In genomic region chr7:80864151-80864550, GRCm38 (mm10) we compare ENCODE assay signal across 12 mouse cellular contexts. TPM values are rescaled to one million over a fixed set of nuclear protein-coding genes. Genes with fewer than 3 reads are reported as not detected.
A peak's percentile ranks its signal among the peaks of the same experiment; 100 is the strongest.
DNase-seq lines count a peak whose midpoint lies in the region; ATAC-seq and TF ChIP-seq lines count a peak whose summit lies in the region.
"Had no signal": no experiment of that assay in that cellular context is flagged by ENCODE, and none has a peak within 500 bp of the region (broad histone marks: within the 10 kb centered on the region; RNA-seq: fewer than 3 reads in every experiment).

No protein-coding gene starts in this region.

- DNase-seq in heart, postnatal 25 days (ENCODE audit: low spot score) = no peak
- no peak for DNase-seq in kidney, postnatal 0 days (ENCODE audit: low spot score)
- DNase-seq in kidney, postnatal 14 days = no peak
- DNase-seq: adrenal gland, postnatal 25 days; embryo, embryonic 11 days; gastrocnemius, postnatal 25 days; retina, postnatal 1 day had no signal

- no peak overlapping the region for H3K4me2 ChIP-seq in heart, embryonic 12.5 days
- H3K4me2 ChIP-seq in kidney, postnatal 0 days (ENCODE audit: low read length) = no peak overlapping the region
- H3K4me2 ChIP-seq in neural tube, embryonic 13.5 days = peak overlapping the region; percentile 78
- H3K4me2 ChIP-seq in neural tube, embryonic 15.5 days = no peak overlapping the region

- H3K9ac ChIP-seq in heart, embryonic 12.5 days = no peak overlapping the region
- no peak overlapping the region for H3K9ac ChIP-seq in kidney, postnatal 0 days (ENCODE audit: low read depth, low read length)
- H3K9ac ChIP-seq in neural tube, embryonic 13.5 days = no peak overlapping the region
- no peak overlapping the region for H3K9ac ChIP-seq in neural tube, embryonic 15.5 days (replicated peaks)

- WGBS in heart, embryonic 12.5 days = 73% methylated on average over 1 of the region's 1 CpGs
- 56% methylated on average over 1 of the region's 1 CpGs for WGBS in kidney, postnatal 0 days
- WGBS in neural tube, embryonic 13.5 days = 64% methylated on average over 1 of the region's 1 CpGs
- 84% methylated on average over 1 of the region's 1 CpGs for whole genome bisulfite sequencing in neural tube, embryonic 15.5 days
- 28% methylated on average over 1 of the region's 1 CpGs for WGBS in olfactory bulb, adult 2 months

- TF ChIP-seq POLR2A in olfactory bulb, adult 2 months (IDR thresholded peaks at IDR 0.05; ENCODE audit: insufficient read depth, low read depth, low read length) = no peak

- no peaks in the 10 kb centered on the region for H3K9me3 ChIP-seq in heart, embryonic 12.5 days (replicated peaks)
- no peaks in the 10 kb centered on the region for H3K9me3 ChIP-seq in kidney, postnatal 0 days (replicated peaks; ENCODE audit: low read length)
- no peaks in the 10 kb centered on the region for H3K9me3 ChIP-seq in neural tube, embryonic 13.5 days
- no peaks in the 10 kb centered on the region for H3K9me3 ChIP-seq in neural tube, embryonic 15.5 days (replicated peaks)

- intact Hi-C loops in heart, postnatal 25 days (cut with DNase I) = loop anchor here (5.0 to 10.0 kb wide), 2 partner anchors 198 to 481 kb away; partner anchors contain the start of gene Rps17

- peaks cover 55% of the 10 kb centered on the region for H3K36me3 ChIP-seq in heart, embryonic 12.5 days
- peaks cover 19% of the 10 kb centered on the region; the same call in 1 of the 2 replicates for H3K36me3 ChIP-seq in kidney, postnatal 0 days (ENCODE audit: insufficient read depth, low read length)
- peaks cover 62% of the 10 kb centered on the region for H3K36me3 ChIP-seq in neural tube, embryonic 13.5 days
- H3K36me3 ChIP-seq in neural tube, embryonic 15.5 days = peaks cover 34% of the 10 kb centered on the region

- no peak overlapping the region for H3K4me3 ChIP-seq in heart, embryonic 12.5 days
- H3K4me3 ChIP-seq in kidney, postnatal 0 days (replicated peaks; ENCODE audit: low read depth, low read length) = no peak overlapping the region
- H3K4me3 ChIP-seq in neural tube, embryonic 13.5 days = no peak overlapping the region; the same call in 1 of the 2 replicates
- no peak overlapping the region for H3K4me3 ChIP-seq in neural tube, embryonic 15.5 days (replicated peaks)
- no peak overlapping the region for H3K4me3 ChIP-seq in olfactory bulb, adult 2 months (ENCODE audit: insufficient read depth, low read depth, low read length)

- no peak for ATAC-seq in heart, embryonic 12.5 days (ENCODE audit: insufficient number of reproducible peaks, low FRiP score)
- no peak for ATAC-seq in kidney, postnatal 0 days (replicated peaks; ENCODE audit: low FRiP score, low read depth)
- no peak for ATAC-seq in neural tube, embryonic 13.5 days (ENCODE audit: low read depth)
- ATAC-seq in neural tube, embryonic 15.5 days (ENCODE audit: low FRiP score) = no peak
- ATAC-seq: lung, postnatal 0 days had no signal

- no peaks in the 10 kb centered on the region for H3K27me3 ChIP-seq in heart, embryonic 12.5 days (replicated peaks)
- H3K27me3 ChIP-seq in kidney, postnatal 0 days (ENCODE audit: insufficient read depth, low read length) = no peaks in the 10 kb centered on the region
- no peaks in the 10 kb centered on the region for H3K27me3 ChIP-seq in neural tube, embryonic 13.5 days
- no peaks in the 10 kb centered on the region for H3K27me3 ChIP-seq in neural tube, embryonic 15.5 days (replicated peaks)

- H3K27ac ChIP-seq in heart, embryonic 12.5 days (ENCODE audit: poor library complexity, severe bottlenecking) = peak overlapping the region; percentile 55; the same call in 1 of the 2 replicates
- H3K27ac ChIP-seq in kidney, postnatal 0 days = 0 out of 2 replicates have a peak overlapping the region, but pooled peaks have one; percentile 3
- no peak overlapping the region for H3K27ac ChIP-seq in neural tube, embryonic 13.5 days (replicated peaks)
- no peak overlapping the region for H3K27ac ChIP-seq in neural tube, embryonic 15.5 days (replicated peaks)
- 0 out of 2 replicates have a peak overlapping the region, but pooled peaks have one; percentile 3 for H3K27ac ChIP-seq in olfactory bulb, adult 2 months (ENCODE audit: insufficient read depth, low read depth, low read length)

- H3K4me1 ChIP-seq in heart, embryonic 12.5 days (replicated peaks) = peaks cover 52% of the 10 kb centered on the region
- H3K4me1 ChIP-seq in kidney, postnatal 0 days (replicated peaks; ENCODE audit: insufficient read depth, low read length) = peaks cover 19% of the 10 kb centered on the region
- peaks cover 54% of the 10 kb centered on the region for H3K4me1 ChIP-seq in neural tube, embryonic 13.5 days (replicated peaks)
- peaks cover 55% of the 10 kb centered on the region for H3K4me1 ChIP-seq in neural tube, embryonic 15.5 days
- peaks cover 24% of the 10 kb centered on the region for H3K4me1 ChIP-seq in olfactory bulb, adult 2 months (ENCODE audit: control insufficient read depth, insufficient read depth, low read length)

- TF ChIP-seq CTCF in kidney, postnatal 0 days (IDR thresholded peaks at IDR 0.05; ENCODE audit: low read depth) = no peak
- TF ChIP-seq CTCF in olfactory bulb, adult 2 months (IDR thresholded peaks at IDR 0.05; ENCODE audit: insufficient read depth, low read depth, low read length) = no peak

RNA-seq across cellular contexts. Expression of gene Zscan2, which starts 3.4 kb away (rescaled TPM):
- 2.0 and 2.4 TPM in 2 replicates for polyA plus RNA-seq in heart, embryonic 12.5 days (2016; fragmentation: Nextera tagmentation; extraction: Ambion mirVana)
- 1 to 10 TPM; 5.4 to 6.1 TPM for total RNA-seq in heart, postnatal 25 days (2021)
- polyA plus RNA-seq in kidney, postnatal 0 days (2015; fragmentation: Nextera tagmentation; extraction: Ambion mirVana) = 2.7 TPM in 2 replicates
- polyA plus RNA-seq in neural tube, embryonic 13.5 days (2015; fragmentation: Nextera tagmentation; extraction: Ambion mirVana) = 5.3 and 5.4 TPM in 2 replicates
- polyA plus RNA-seq in neural tube, embryonic 15.5 days (2015; fragmentation: Nextera tagmentation; extraction: Ambion mirVana) = 3.3 and 3.9 TPM in 2 replicates
- not detected in 2 replicates for polyA plus RNA-seq in olfactory bulb, adult 2 months (2012; ENCODE audit: insufficient read depth, insufficient read length, low replicate concordance, missing spikeins)

RNA-seq across cellular contexts. Expression of gene Wdr73, which starts 36.9 kb away (rescaled TPM):
- 18.8 and 19.9 TPM in 2 replicates for polyA plus RNA-seq in heart, embryonic 12.5 days (2016; fragmentation: Nextera tagmentation; extraction: Ambion mirVana)
- total RNA-seq in heart, postnatal 25 days (2021) = 1 to 10 TPM; 5.7 to 6.0 TPM
- 29.8 and 32.9 TPM in 2 replicates for polyA plus RNA-seq in kidney, postnatal 0 days (2015; fragmentation: Nextera tagmentation; extraction: Ambion mirVana)
- 36.3 and 43.3 TPM in 2 replicates for polyA plus RNA-seq in neural tube, embryonic 13.5 days (2015; fragmentation: Nextera tagmentation; extraction: Ambion mirVana)
- 33.0 and 35.0 TPM in 2 replicates for polyA plus RNA-seq in neural tube, embryonic 15.5 days (2015; fragmentation: Nextera tagmentation; extraction: Ambion mirVana)
- polyA plus RNA-seq in olfactory bulb, adult 2 months (2012; ENCODE audit: insufficient read depth, insufficient read length, low replicate concordance, missing spikeins) = not detected in 2 replicates

RNA-seq across cellular contexts. Expression of gene Iqgap1, which starts 38.4 kb away (rescaled TPM):
- polyA plus RNA-seq in heart, embryonic 12.5 days (2016; fragmentation: Nextera tagmentation; extraction: Ambion mirVana) = 41.3 and 42.0 TPM in 2 replicates
- 10 to 100 TPM; 39.8 to 46.7 TPM for total RNA-seq in heart, postnatal 25 days (2021)
- polyA plus RNA-seq in kidney, postnatal 0 days (2015; fragmentation: Nextera tagmentation; extraction: Ambion mirVana) = 77.0 and 83.7 TPM in 2 replicates
- polyA plus RNA-seq in neural tube, embryonic 13.5 days (2015; fragmentation: Nextera tagmentation; extraction: Ambion mirVana) = 19.7 and 22.3 TPM in 2 replicates
- polyA plus RNA-seq in neural tube, embryonic 15.5 days (2015; fragmentation: Nextera tagmentation; extraction: Ambion mirVana) = 18.1 and 31.0 TPM in 2 replicates
- not detected in 2 replicates for polyA plus RNA-seq in olfactory bulb, adult 2 months (2012; ENCODE audit: insufficient read depth, insufficient read length, low replicate concordance, missing spikeins)

RNA-seq across cellular contexts. Expression of gene Nmb, which starts 40.7 kb away (rescaled TPM):
- 3.6 and 3.7 TPM in 2 replicates for polyA plus RNA-seq in heart, embryonic 12.5 days (2016; fragmentation: Nextera tagmentation; extraction: Ambion mirVana)
- total RNA-seq in heart, postnatal 25 days (2021) = 1 to 10 TPM; 5.8 to 7.7 TPM
- 9.3 and 10.5 TPM in 2 replicates for polyA plus RNA-seq in kidney, postnatal 0 days (2015; fragmentation: Nextera tagmentation; extraction: Ambion mirVana)
- 5.5 and 7.5 TPM in 2 replicates for polyA plus RNA-seq in neural tube, embryonic 13.5 days (2015; fragmentation: Nextera tagmentation; extraction: Ambion mirVana)
- 6.4 and 7.2 TPM in 2 replicates for polyA plus RNA-seq in neural tube, embryonic 15.5 days (2015; fragmentation: Nextera tagmentation; extraction: Ambion mirVana)
- not detected in 2 replicates for polyA plus RNA-seq in olfactory bulb, adult 2 months (2012; ENCODE audit: insufficient read depth, insufficient read length, low replicate concordance, missing spikeins)

Comparison
In these comparisons a context has a peak if more than half of its experiments do, and no peak if none do; other contexts are left out.
1. H3K27ac ChIP-seq: peak in heart, embryonic 12.5 days (single experiment), kidney, postnatal 0 days (single experiment) and olfactory bulb, adult 2 months (single experiment); none in neural tube, embryonic 13.5 days (single experiment) and neural tube, embryonic 15.5 days (single experiment).
2. RNA of gene Wdr73, which starts 36.9 kb away (polyA plus RNA-seq): 36.3 to 43.3 TPM in neural tube, embryonic 13.5 days, 33.0 to 35.0 TPM in neural tube, embryonic 15.5 days, 29.8 to 32.9 TPM in kidney, postnatal 0 days and 18.8 to 19.9 TPM in heart, embryonic 12.5 days; not detected in olfactory bulb, adult 2 months; every median in the first group is over 10 times any median in the second.